Mouse (Mus musculus) intestine, embryonic 16.5 days (tissue): ENCODE data around the gene Baiap2l2. TPM values are rescaled to one million over a fixed set of nuclear protein-coding genes. Genes with fewer than 3 reads are reported as not detected.
A peak's percentile ranks its signal among the peaks of the same experiment; 100 is the strongest.

Experiments
- ATAC-seq: fragments of 200-750 bp; cut with Nextera tagmentation; 2 replicates; pipeline ENCODE4 v1.8.0; 2017; ENCODE audit warnings: moderate TSS enrichment, moderate library complexity
- H3K27ac ChIP-seq: fragments of 300-500 bp; sonication (generic); 2 replicates; pipeline ENCODE4 v1.5.1; 2014; ENCODE audit warnings: mild to moderate bottlenecking, low read length
- H3K27me3 ChIP-seq: fragments of 300-500 bp; sonication (generic); replicated peaks from 2 replicates; pipeline ENCODE4 v1.6.1; 2014; ENCODE audit warnings: low read length, control low read depth, mixed read lengths; ENCODE audit not compliant: control insufficient read depth, insufficient read depth
- H3K36me3 ChIP-seq: fragments of 300-500 bp; sonication (generic); 2 replicates; pipeline ENCODE4 v1.6.1; 2014; ENCODE audit warnings: low read length, control low read depth; ENCODE audit not compliant: control insufficient read depth, insufficient read depth
- H3K4me1 ChIP-seq: fragments of 300-500 bp; sonication (generic); 2 replicates; pipeline ENCODE4 v1.6.1; 2014; ENCODE audit warnings: low read length, control low read depth, mixed read lengths; ENCODE audit not compliant: control insufficient read depth, insufficient read depth
- H3K4me2 ChIP-seq: fragments of 300-500 bp; sonication (generic); 2 replicates; pipeline ENCODE4 v1.6.1; 2014; ENCODE audit warnings: low read depth, low read length, control low read depth
- H3K4me3 ChIP-seq: fragments of 300-500 bp; sonication (generic); 2 replicates; pipeline ENCODE4 v1.5.1; 2014; ENCODE audit warnings: mild to moderate bottlenecking, low read length
- H3K9ac ChIP-seq: fragments of 300-500 bp; sonication (generic); 2 replicates; pipeline ENCODE4 v1.6.1; 2014; ENCODE audit warnings: low read depth, low read length
- H3K9me3 ChIP-seq: fragments of 300-500 bp; sonication (generic); 2 replicates; pipeline ENCODE4 v1.6.1; 2016; ENCODE audit warnings: low read length, control low read depth; ENCODE audit not compliant: control insufficient read depth
- WGBS: fragments of 180-500 bp; shearing (Covaris S2); extraction: QIAGEN DNeasy Blood & Tissue Kit; methylation state at CpG from one replicate; pipeline ENCODE4 v1.1.7; 2014; 5-methylcytosine and 5-hydroxymethylcytosine counted together
- polyA plus RNA-seq: library from polyadenylated mRNA; unstranded; fragments of >200 nt; fragmentation: Nextera tagmentation; extraction: Ambion mirVana; gene quantifications from 2 replicates; pipeline ENCODE4 v1.2.1, GENCODE M21; 2015

The Baiap2l2 gene
- polyA plus RNA-seq, 1 experiment from 2014 or later: 13.6 TPM

DNA sequence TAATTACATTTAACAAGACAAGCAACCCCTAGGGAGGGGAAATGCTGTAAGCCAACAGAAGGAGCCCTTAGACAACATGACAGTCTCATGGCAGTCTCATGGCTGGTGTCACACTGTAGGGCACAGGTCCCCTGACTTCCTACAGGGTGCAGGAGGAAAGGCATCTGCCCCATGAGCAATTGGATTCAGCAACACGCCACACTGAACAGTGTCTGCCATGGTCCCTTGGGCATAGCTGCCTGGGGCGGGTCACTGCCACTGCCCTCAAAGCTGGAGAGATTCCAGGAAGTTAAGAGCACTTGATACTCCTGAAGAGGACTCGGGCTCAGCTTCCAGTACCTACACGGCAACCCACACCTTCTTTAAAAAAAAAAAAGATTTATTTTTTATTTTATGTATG lies 40.9 kb upstream of the Baiap2l2 start:
- H3K4me1 ChIP-seq: peaks cover 36% of the 10 kb centered on the region
- WGBS: 53% methylated on average over 4 of the region's 4 CpGs

DNA sequence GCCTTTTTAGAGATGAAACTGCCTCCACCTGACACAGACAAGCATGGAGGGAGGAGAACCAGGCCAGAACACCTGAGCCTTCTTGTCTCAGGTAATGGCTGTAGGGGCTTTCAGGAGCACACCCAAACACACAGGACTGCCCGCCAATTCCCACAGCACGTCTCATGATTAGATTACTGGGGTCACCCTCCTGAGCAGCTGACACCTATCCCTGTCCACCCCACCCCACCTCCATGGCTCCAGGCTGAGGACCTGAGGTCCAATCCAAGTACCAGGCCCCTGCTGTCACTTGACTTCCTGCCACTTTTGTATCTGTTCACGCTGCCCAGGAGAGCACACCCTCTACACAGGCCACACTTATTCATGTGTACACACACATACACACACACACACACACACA lies 40.4 kb upstream of the Baiap2l2 start:
- Histone ChIP-seq H3K9me3 (no peaks in the 10 kb centered on the region), H3K27me3 (no peaks in the 10 kb centered on the region), H3K36me3 (no peaks in the 10 kb centered on the region), H3K9ac (peak overlapping the region; percentile 41; the same call in 1 of the 2 replicates), H3K27ac (peak overlapping the region; percentile 45; the same call in 1 of the 2 replicates), H3K4me1 (peaks cover 36% of the 10 kb centered on the region), H3K4me2 (no peak overlapping the region), H3K4me3 (no peak overlapping the region)
- no peak for ATAC-seq
- 42% methylated on average over 3 of the region's 3 CpGs for WGBS

More for the DNA sequence above, 40.9 kb upstream of the Baiap2l2 start:
- no peaks in the 10 kb centered on the region for H3K27me3 ChIP-seq
- H3K27ac ChIP-seq: peak overlapping the region; percentile 97
- no peak for ATAC-seq
- H3K9ac ChIP-seq: peak overlapping the region; percentile 58
- no peaks in the 10 kb centered on the region for H3K36me3 ChIP-seq
- peak overlapping the region; percentile 83 for H3K4me2 ChIP-seq
- H3K4me3 ChIP-seq: peak overlapping the region; percentile 70
- no peaks in the 10 kb centered on the region for H3K9me3 ChIP-seq

DNA sequence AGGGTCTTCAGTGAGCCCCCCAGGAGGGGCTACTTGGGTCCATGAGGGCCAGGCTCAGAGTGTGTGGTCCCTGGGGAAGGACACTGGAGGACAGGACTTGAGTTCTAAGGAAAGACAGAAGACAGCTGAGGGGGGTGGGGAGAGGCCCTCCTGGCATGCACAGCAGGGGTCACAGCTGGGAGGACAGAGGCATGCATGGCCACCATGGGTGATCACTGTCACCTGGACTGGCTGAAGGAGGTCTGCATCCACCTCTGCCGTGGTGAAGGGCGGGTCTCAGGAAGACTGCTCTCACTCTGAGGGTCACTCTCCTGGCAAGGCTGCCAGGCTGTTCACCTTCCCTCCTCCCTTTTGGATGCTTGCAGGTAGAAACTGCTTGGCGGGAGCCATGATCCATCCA lies 39.0 kb upstream of the Baiap2l2 start:
- no peak overlapping the region for H3K4me2 ChIP-seq
- H3K4me1 ChIP-seq: peaks cover 36% of the 10 kb centered on the region
- H3K27me3 ChIP-seq: no peaks in the 10 kb centered on the region
- H3K9me3 ChIP-seq: no peaks in the 10 kb centered on the region
- 73% methylated on average over 3 of the region's 3 CpGs for WGBS
- no peak for ATAC-seq
- H3K9ac ChIP-seq: no peak overlapping the region
- H3K4me3 ChIP-seq: no peak overlapping the region
- peak overlapping the region; percentile 83 for H3K27ac ChIP-seq
- no peaks in the 10 kb centered on the region for H3K36me3 ChIP-seq

DNA sequence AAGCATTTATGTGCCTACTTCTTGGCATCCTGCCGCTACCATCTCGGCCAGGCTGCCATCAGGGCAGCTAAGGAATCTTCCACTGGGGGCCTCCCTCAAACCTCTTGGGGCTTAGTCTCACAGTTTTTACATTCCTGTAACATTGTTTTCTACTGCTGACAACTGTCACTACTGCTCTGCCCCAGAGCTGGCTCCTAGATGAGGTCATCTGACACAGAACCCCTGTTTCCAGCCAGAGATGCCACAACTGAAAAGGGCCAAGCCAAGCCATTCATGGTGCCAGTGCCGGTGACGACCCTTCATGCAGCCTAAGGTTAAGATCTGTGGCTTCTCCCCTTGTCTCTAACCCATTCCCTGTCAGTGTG lies 38.4 kb upstream of the Baiap2l2 start:
- Histone ChIP-seq H3K4me3 (no peak overlapping the region), H3K4me2 (no peak overlapping the region), H3K9ac (peak overlapping the region; percentile 38; the same call in 1 of the 2 replicates), H3K27me3 (no peaks in the 10 kb centered on the region), H3K4me1 (peaks cover 36% of the 10 kb centered on the region), H3K9me3 (no peaks in the 10 kb centered on the region), H3K36me3 (no peaks in the 10 kb centered on the region), H3K27ac (peak overlapping the region; percentile 83)
- no peak for ATAC-seq
- WGBS: 78% methylated on average over 4 of the region's 4 CpGs

DNA sequence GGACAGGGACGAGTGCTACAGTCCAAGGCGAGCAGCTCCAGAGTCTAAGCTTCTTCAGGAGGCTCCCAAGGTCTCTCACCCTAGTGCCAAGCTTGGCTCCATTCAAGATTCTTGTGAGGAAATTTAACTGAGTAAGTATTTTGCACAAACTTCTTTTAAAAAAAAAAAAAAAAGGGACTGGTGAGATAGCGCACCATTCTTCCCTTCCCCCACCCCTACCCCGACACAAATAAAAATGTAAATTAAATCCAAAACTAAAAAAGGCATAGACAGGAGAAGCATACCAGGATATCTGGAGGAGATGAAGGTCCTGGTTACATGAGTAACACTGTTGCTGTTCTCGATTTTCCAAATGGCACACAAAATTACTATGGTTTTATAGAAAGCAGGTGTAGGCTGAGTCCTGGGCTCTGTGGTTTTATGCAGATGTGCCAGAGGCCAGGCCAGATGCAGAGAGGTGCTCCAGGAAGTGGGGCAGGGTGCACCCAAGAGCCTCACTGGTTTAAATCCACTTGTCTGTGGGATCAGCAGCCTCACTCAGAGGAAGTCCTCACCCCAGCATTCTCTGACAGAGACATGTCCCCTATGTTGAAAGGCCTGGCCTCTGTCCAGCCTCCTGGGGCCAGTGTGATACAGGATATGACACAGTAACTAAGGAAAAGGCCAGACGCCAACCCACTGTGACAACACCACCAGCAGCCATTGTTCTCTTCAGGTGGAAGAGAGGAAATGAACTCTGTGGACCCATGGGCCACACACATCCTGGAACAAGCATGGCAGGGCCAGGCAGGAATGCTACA lies 37.9 kb upstream of the Baiap2l2 start:
- WGBS: 61% methylated on average over 6 of the region's 6 CpGs
- no peak overlapping the region for H3K4me3 ChIP-seq
- no peak for ATAC-seq
- H3K9ac ChIP-seq: peak overlapping the region; percentile 38; the same call in 1 of the 2 replicates
- H3K36me3 ChIP-seq: no peaks in the 10 kb centered on the region
- 0 out of 2 replicates have a peak overlapping the region, but pooled peaks have one; percentile 11 for H3K4me2 ChIP-seq
- H3K27me3 ChIP-seq: no peaks in the 10 kb centered on the region
- H3K4me1 ChIP-seq: peaks cover 36% of the 10 kb centered on the region
- H3K9me3 ChIP-seq: no peaks in the 10 kb centered on the region
- peak overlapping the region; percentile 83 for H3K27ac ChIP-seq

DNA sequence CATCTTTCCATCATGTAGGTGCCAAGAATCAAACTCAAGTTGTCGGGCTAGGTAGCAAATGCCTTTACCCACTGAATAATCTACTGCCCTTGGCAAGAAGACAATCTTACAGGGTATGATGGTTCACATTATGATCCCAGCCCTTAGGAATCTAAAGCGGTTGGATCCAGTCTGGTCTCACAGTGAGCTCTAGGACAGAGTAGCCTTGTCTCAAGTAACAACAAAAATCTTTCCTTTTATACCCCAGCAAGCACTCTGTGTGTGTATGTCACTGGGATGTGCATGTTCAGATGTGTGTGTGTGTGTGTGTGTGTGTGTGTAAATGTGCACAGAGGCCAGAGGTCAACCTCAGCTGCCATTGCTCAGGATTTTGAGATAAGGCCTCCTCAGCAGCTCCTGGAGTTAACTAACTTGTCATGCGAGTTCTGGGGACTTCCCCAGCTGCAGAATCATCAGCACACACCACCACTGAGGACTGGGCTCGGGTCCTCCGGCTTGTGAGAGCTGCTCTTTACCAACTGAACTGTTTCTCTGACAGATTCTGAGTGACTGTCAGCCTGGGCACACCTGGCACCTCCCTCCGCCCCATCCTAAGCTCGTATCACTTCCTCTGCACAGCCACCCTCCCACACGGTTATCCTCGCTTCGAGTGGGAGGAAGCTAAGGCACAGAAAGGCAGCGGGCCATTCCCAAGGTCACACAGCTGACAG lies 37.1 kb upstream of the Baiap2l2 start:
- Histone ChIP-seq H3K27me3 (no peaks in the 10 kb centered on the region), H3K27ac (peak overlapping the region; percentile 83), H3K4me3 (no peak overlapping the region), H3K9me3 (no peaks in the 10 kb centered on the region), H3K4me2 (0 out of 2 replicates have a peak overlapping the region, but pooled peaks have one; percentile 11), H3K4me1 (peaks cover 36% of the 10 kb centered on the region), H3K36me3 (no peaks in the 10 kb centered on the region), H3K9ac (peak overlapping the region; percentile 30; the same call in 1 of the 2 replicates)
- 50% methylated on average over 11 of the region's 11 CpGs for WGBS
- peak; percentile 45 for ATAC-seq

DNA sequence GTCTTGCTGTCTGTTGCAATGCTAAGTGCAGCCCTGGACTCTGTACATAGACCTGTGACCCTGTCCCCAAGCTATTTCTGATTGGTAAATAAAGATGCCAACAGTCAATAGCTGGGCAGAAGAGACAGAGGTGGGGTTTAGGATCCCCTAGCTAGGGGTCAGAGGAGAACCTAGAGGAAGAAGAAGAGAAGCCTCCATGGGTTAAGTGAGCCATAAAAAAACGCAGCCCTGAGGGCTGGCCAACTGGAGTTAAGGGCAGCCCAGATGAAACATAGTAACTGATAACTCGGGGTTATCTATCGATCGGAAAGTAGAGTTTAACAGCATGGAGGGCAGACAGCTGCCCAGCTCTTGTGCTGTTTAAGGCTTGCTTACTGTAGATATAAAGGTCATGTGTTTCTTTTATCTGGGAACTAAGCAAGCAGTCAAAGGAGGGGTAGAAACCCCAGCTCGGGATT lies 36.4 kb upstream of the Baiap2l2 start:
- no peak overlapping the region for H3K9ac ChIP-seq
- H3K4me1 ChIP-seq: peaks cover 32% of the 10 kb centered on the region
- no peaks in the 10 kb centered on the region for H3K27me3 ChIP-seq
- no peaks in the 10 kb centered on the region for H3K9me3 ChIP-seq
- 55% methylated on average over 5 of the region's 5 CpGs for WGBS
- H3K4me3 ChIP-seq: no peak overlapping the region
- H3K27ac ChIP-seq: peak overlapping the region; percentile 83
- H3K36me3 ChIP-seq: no peaks in the 10 kb centered on the region
- ATAC-seq: peak; percentile 59
- H3K4me2 ChIP-seq: no peak overlapping the region

DNA sequence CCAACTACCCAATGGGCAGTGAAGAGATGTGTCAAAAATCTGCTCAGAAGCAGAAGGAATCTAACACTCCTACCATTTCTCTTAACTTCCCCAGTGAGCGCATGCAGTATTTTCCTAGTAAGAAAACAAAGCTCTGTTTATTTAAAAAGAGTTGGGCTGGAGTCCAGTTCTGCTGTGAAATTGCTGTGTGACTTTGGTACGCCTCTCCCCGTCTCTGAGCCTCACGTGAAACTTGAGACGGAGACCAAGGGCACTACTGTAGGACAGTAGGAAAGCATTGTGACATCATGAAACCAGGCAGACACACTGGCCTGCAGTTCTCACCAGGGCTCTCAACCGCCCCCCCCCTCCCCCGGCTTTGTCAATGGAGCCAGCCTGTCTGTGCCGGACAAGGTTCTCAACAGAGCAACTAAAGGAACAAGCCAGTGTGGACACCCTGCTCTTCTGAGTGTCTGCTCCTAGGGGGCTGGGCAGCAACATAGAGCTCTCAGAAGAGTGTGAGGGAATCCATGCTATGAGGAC lies 28.6 kb upstream of the Baiap2l2 start:
- Histone ChIP-seq H3K27ac (no peak overlapping the region), H3K36me3 (no peaks in the 10 kb centered on the region), H3K27me3 (no peaks in the 10 kb centered on the region), H3K4me1 (no peaks in the 10 kb centered on the region), H3K9ac (no peak overlapping the region), H3K4me3 (no peak overlapping the region), H3K9me3 (no peaks in the 10 kb centered on the region), H3K4me2 (no peak overlapping the region)
- 68% methylated on average over 8 of the region's 8 CpGs for WGBS
- ATAC-seq: no peak

DNA sequence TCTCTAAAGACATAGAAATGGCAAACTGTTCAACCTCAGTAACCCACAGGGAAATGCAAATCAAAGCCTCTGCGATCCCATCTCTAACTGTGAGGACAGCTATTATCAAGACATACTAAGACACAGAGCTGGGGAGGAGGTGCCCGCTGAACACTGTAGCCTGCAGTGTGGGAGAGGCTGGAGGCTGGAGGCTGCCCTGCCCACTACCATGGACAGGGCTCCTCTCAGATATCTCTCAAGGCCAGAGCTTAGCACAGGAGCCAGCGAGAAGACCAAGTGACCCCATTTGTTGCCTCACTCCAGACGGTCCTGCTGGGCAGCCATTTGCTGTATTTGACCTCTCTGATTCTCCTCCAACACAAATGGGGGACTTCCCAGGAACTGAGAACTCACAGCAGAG lies 22.5 kb upstream of the Baiap2l2 start:
- H3K27me3 ChIP-seq: no peaks in the 10 kb centered on the region
- H3K9me3 ChIP-seq: no peaks in the 10 kb centered on the region
- no peaks in the 10 kb centered on the region for H3K4me1 ChIP-seq
- no peak overlapping the region for H3K4me3 ChIP-seq
- peaks cover 6% of the 10 kb centered on the region; the same call in 1 of the 2 replicates for H3K36me3 ChIP-seq
- no peak for ATAC-seq
- H3K9ac ChIP-seq: no peak overlapping the region
- no peak overlapping the region for H3K4me2 ChIP-seq
- 59% methylated on average over 4 of the region's 4 CpGs for WGBS
- H3K27ac ChIP-seq: no peak overlapping the region
